Mouse (Mus musculus) heart, embryonic 10.5 days (tissue): Measurements from ENCODE around the gene Tbrg4. TPM values are rescaled to one million over a fixed set of nuclear protein-coding genes. Genes with fewer than 3 reads are reported as not detected.

ENCODE experiments used
- DNase-seq: peaks from one replicate; pipeline ENCODE4 v3.0.0-alpha.2; 2017; ENCODE audit warnings: low spot score
- H3K27ac ChIP-seq: fragments of 300-500 bp; sonication (generic); 2 replicates; pipeline ENCODE4 v1.5.1; 2016; ENCODE audit warnings: mild to moderate bottlenecking
- H3K27me3 ChIP-seq: fragments of 300-500 bp; sonication (generic); 2 replicates; pipeline ENCODE4 v1.6.1; 2016; ENCODE audit warnings: mild to moderate bottlenecking; ENCODE audit not compliant: poor library complexity, insufficient read depth, severe bottlenecking
- H3K36me3 ChIP-seq: fragments of 300-500 bp; sonication (generic); 2 replicates; pipeline ENCODE4 v1.6.1; 2016; ENCODE audit warnings: mild to moderate bottlenecking, moderate library complexity
- H3K4me1 ChIP-seq: fragments of 300-500 bp; sonication (generic); 2 replicates; pipeline ENCODE4 v1.6.1; 2016; ENCODE audit warnings: mild to moderate bottlenecking
- H3K4me3 ChIP-seq: fragments of 300-500 bp; sonication (generic); 2 replicates; pipeline ENCODE4 v1.5.1; 2016; ENCODE audit warnings: mild to moderate bottlenecking, moderate library complexity
- H3K9me3 ChIP-seq: fragments of 300-500 bp; sonication (generic); 2 replicates; pipeline ENCODE4 v1.6.1; 2016; ENCODE audit warnings: mild to moderate bottlenecking, moderate library complexity
- WGBS: fragments of 180-500 bp; shearing (Covaris S2); methylation state at CpG from one replicate; pipeline ENCODE4 v1.1.7; 2016; 5-methylcytosine and 5-hydroxymethylcytosine counted together
- polyA plus RNA-seq: library from polyadenylated mRNA; unstranded; fragments of >200 nt; fragmentation: Nextera tagmentation; extraction: Ambion mirVana; gene quantifications from 2 replicates; pipeline ENCODE4 v1.2.1, GENCODE M21; 2016

Gene Tbrg4
- polyA plus RNA-seq, 1 experiment from 2014 or later, result 72.1 TPM

- Histone ChIP-seq H3K4me1 (peaks cover 5% of the 10 kb centered on the region; the same call in 1 of the 2 replicates), H3K27me3 (no peaks in the 10 kb centered on the region), H3K27ac (no peak overlapping the region), H3K4me3 (no peak overlapping the region), H3K9me3 (no peaks in the 10 kb centered on the region), H3K36me3 (peaks cover 36% of the 10 kb centered on the region)
- no peak for DNase-seq
- WGBS, result 80% methylated on average over 4 of the region's 4 CpGs
These were observed 45.7 kb downstream of the Tbrg4 start for GRCm38 (mm10) chr11:6580065-6580750.

- DNase-seq, result no peak
- 95% methylated on average over 7 of the region's 7 CpGs for WGBS
- H3K27ac ChIP-seq, result no peak overlapping the region
- H3K4me1 ChIP-seq, result peaks cover 5% of the 10 kb centered on the region; the same call in 1 of the 2 replicates
- no peak overlapping the region for H3K4me3 ChIP-seq
- no peaks in the 10 kb centered on the region for H3K27me3 ChIP-seq
- H3K9me3 ChIP-seq, result no peaks in the 10 kb centered on the region
- peaks cover 28% of the 10 kb centered on the region for H3K36me3 ChIP-seq
These were observed 46.5 kb downstream of the Tbrg4 start for GRCm38 (mm10) chr11:6579361-6579760.

- Histone ChIP-seq H3K4me1 (peaks cover 16% of the 10 kb centered on the region; the same call in 1 of the 2 replicates), H3K27me3 (no peaks in the 10 kb centered on the region), H3K27ac (no peak overlapping the region), H3K4me3 (no peak overlapping the region), H3K36me3 (peaks cover 42% of the 10 kb centered on the region), H3K9me3 (no peaks in the 10 kb centered on the region)
- WGBS, result 90% methylated on average over 3 of the region's 3 CpGs
- DNase-seq, result no peak
These were observed 49.7 kb downstream of the Tbrg4 start for GRCm38 (mm10) chr11:6576151-6576550.

- Histone ChIP-seq H3K9me3 (no peaks in the 10 kb centered on the region), H3K27me3 (no peaks in the 10 kb centered on the region), H3K4me3 (no peak overlapping the region), H3K36me3 (peaks cover 37% of the 10 kb centered on the region), H3K27ac (peak overlapping the region; percentile 19; the same call in 1 of the 2 replicates), H3K4me1 (peaks cover 34% of the 10 kb centered on the region)
- no peak for DNase-seq
- WGBS, result 47% methylated on average over 3 of the region's 3 CpGs
These were observed 56.5 kb downstream of the Tbrg4 start for GRCm38 (mm10) chr11:6569410-6569777.

- Histone ChIP-seq H3K27me3 (no peaks in the 10 kb centered on the region), H3K36me3 (peaks cover 41% of the 10 kb centered on the region), H3K27ac (peak overlapping the region; percentile 19), H3K9me3 (no peaks in the 10 kb centered on the region), H3K4me1 (peaks cover 37% of the 10 kb centered on the region), H3K4me3 (no peak overlapping the region)
- no peak for DNase-seq
- 61% methylated on average over 11 of the region's 11 CpGs for WGBS
These were observed 57.1 kb downstream of the Tbrg4 start for GRCm38 (mm10) chr11:6568584-6569409.

- peaks cover 33% of the 10 kb centered on the region for H3K4me1 ChIP-seq
- H3K9me3 ChIP-seq, result no peaks in the 10 kb centered on the region
- peaks cover 41% of the 10 kb centered on the region for H3K36me3 ChIP-seq
- no peak overlapping the region for H3K27ac ChIP-seq
- no peaks in the 10 kb centered on the region for H3K27me3 ChIP-seq
- H3K4me3 ChIP-seq, result 0 out of 2 replicates have a peak overlapping the region, but pooled peaks have one; percentile 16
- DNase-seq, result no peak
- 45% methylated on average over 8 of the region's 8 CpGs for WGBS
These were observed 57.9 kb downstream of the Tbrg4 start for GRCm38 (mm10) chr11:6567951-6568350.

- no peak for DNase-seq
These were observed 59.4 kb downstream of the Tbrg4 start for GRCm38 (mm10) chr11:6566496-6566895.

More at GRCm38 (mm10) chr11:6566496-6566895, 59.4 kb downstream of the Tbrg4 start:
- H3K4me3 ChIP-seq, result no peak overlapping the region
- peaks cover 32% of the 10 kb centered on the region for H3K36me3 ChIP-seq
- H3K27ac ChIP-seq, result no peak overlapping the region
- 85% methylated on average over 4 of the region's 4 CpGs for WGBS
- peaks cover 31% of the 10 kb centered on the region for H3K4me1 ChIP-seq
- H3K27me3 ChIP-seq, result no peaks in the 10 kb centered on the region
- no peaks in the 10 kb centered on the region for H3K9me3 ChIP-seq

Other genes starting within 250 kb of the Tbrg4 start
- gene Zmiz2, start 237.0 kb downstream of the Tbrg4 start, polyA plus RNA-seq, result 8.1 and 10.2 TPM in 2 replicates
- 4,882 and 5,148 TPM in 2 replicates for gene Ppia, start 210.6 kb downstream of the Tbrg4 start, polyA plus RNA-seq
- 303 and 415 TPM in 2 replicates for gene H2afv, start 181.6 kb downstream of the Tbrg4 start, polyA plus RNA-seq
- 21.0 and 24.4 TPM in 2 replicates for gene Purb, start 150.2 kb downstream of the Tbrg4 start, polyA plus RNA-seq
- gene Myo1g, start 105.1 kb downstream of the Tbrg4 start, polyA plus RNA-seq, result 0.69 and 1.6 TPM in 2 replicates
- 86.1 and 108 TPM in 2 replicates for gene Ccm2, start 79.2 kb downstream of the Tbrg4 start, polyA plus RNA-seq
- gene Nacad, start 20.0 kb downstream of the Tbrg4 start, polyA plus RNA-seq, result 2.4 and 2.9 TPM in 2 replicates
- gene Wap, start 12.6 kb upstream of the Tbrg4 start, polyA plus RNA-seq, result not detected in 2 replicates
- gene Ramp3, start 32.5 kb upstream of the Tbrg4 start, polyA plus RNA-seq, result 1.3 and 2.5 TPM in 2 replicates
- not detected in 2 replicates for gene Gm11983, start 211.6 kb upstream of the Tbrg4 start, polyA plus RNA-seq